Mouse (Mus musculus) embryonic facial prominence, embryonic 11.5 days (tissue): ENCODE results near the gene Igsf21. TPM values are rescaled to one million over a fixed set of nuclear protein-coding genes. Genes with fewer than 3 reads are reported as not detected.

ENCODE experiments used
- ATAC-seq: fragments of 200-750 bp; cut with Nextera tagmentation; replicated peaks from 2 replicates; pipeline ENCODE4 v1.8.0; 2017; ENCODE audit warnings: low read depth; ENCODE audit not compliant: insufficient number of reproducible peaks, low FRiP score, low TSS enrichment
- DNase-seq: peaks from one replicate; pipeline ENCODE4 v3.0.0-alpha.2; 2015; ENCODE audit warnings: low spot score
- H3K27ac ChIP-seq: fragments of 300-500 bp; sonication (generic); replicated peaks from 2 replicates; pipeline ENCODE4 v1.5.1; 2014; ENCODE audit warnings: mild to moderate bottlenecking, low read depth, low read length, control low read depth
- H3K27me3 ChIP-seq: fragments of 300-500 bp; sonication (generic); 2 replicates; pipeline ENCODE4 v1.6.1; 2014; ENCODE audit warnings: mild to moderate bottlenecking, low read length, moderate library complexity, mixed read lengths; ENCODE audit not compliant: control insufficient read depth, insufficient read depth
- H3K36me3 ChIP-seq: fragments of 300-500 bp; sonication (generic); replicated peaks from 2 replicates; pipeline ENCODE4 v1.6.1; 2014; ENCODE audit warnings: low read depth, mild to moderate bottlenecking, low read length, moderate library complexity, mixed read lengths; ENCODE audit not compliant: control insufficient read depth, insufficient read depth
- H3K4me1 ChIP-seq: fragments of 300-500 bp; sonication (generic); 2 replicates; pipeline ENCODE4 v1.6.1; 2014; ENCODE audit warnings: low read length, mixed read lengths; ENCODE audit not compliant: control insufficient read depth, insufficient read depth
- H3K4me2 ChIP-seq: fragments of 300-500 bp; sonication (generic); 2 replicates; pipeline ENCODE4 v1.6.1; 2014; ENCODE audit warnings: low read depth, mild to moderate bottlenecking, control low read depth, low read length, moderate library complexity
- H3K4me3 ChIP-seq: fragments of 300-500 bp; sonication (generic); 2 replicates; pipeline ENCODE4 v1.5.1; 2014; ENCODE audit warnings: low read depth, low read length, control low read depth
- H3K9ac ChIP-seq: fragments of 300-500 bp; sonication (generic); replicated peaks from 2 replicates; pipeline ENCODE4 v1.6.1; 2014; ENCODE audit warnings: mild to moderate bottlenecking, control low read depth, low read length
- H3K9me3 ChIP-seq: fragments of 300-500 bp; sonication (generic); replicated peaks from 2 replicates; pipeline ENCODE4 v1.6.1; 2016; ENCODE audit warnings: mild to moderate bottlenecking, low read length, inconsistent platforms, mixed read lengths; ENCODE audit not compliant: control insufficient read depth
- WGBS: fragments of 180-500 bp; shearing (Covaris S2); extraction: QIAGEN DNeasy Blood & Tissue Kit; methylation state at CpG from one replicate; pipeline ENCODE4 v1.1.7; 2014; 5-methylcytosine and 5-hydroxymethylcytosine counted together
- polyA plus RNA-seq: library from polyadenylated mRNA; unstranded; fragments of >200 nt; fragmentation: Nextera tagmentation; extraction: Ambion mirVana; gene quantifications from 2 replicates; pipeline ENCODE4 v1.2.1, GENCODE M21; 2014

Gene Igsf21
- polyA plus RNA-seq, 1 experiment from 2014 or later = 0.95 TPM

DNA sequence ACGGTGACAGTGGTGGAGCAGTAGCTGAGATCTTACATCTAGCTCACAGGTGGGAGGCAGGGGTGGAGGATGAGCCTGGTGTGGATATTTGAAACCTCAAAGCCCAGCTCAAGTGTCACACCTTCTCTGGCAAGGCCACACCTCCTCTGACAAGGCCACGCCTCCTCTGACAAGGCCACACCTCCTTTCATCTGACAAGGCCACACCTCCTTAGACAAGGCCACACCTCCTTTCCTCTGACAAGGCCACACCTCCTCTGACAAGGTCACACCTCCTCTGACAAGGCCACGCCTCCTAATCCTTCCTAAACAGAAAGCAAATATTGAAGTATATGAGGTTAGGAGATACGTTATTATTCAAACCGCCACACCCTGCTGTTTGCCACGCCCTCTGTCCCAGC, 69.5 kb downstream of the Igsf21 start:
- Histone ChIP-seq H3K4me3 (no peak overlapping the region), H3K27me3 (no peaks in the 10 kb centered on the region), H3K4me1 (no peaks in the 10 kb centered on the region), H3K9me3 (no peaks in the 10 kb centered on the region), H3K9ac (no peak overlapping the region), H3K4me2 (no peak overlapping the region), H3K36me3 (no peaks in the 10 kb centered on the region), H3K27ac (no peak overlapping the region)
- DNase-seq (no peak), ATAC-seq (no peak)
- 91% methylated on average over 6 of the region's 6 CpGs for WGBS

DNA sequence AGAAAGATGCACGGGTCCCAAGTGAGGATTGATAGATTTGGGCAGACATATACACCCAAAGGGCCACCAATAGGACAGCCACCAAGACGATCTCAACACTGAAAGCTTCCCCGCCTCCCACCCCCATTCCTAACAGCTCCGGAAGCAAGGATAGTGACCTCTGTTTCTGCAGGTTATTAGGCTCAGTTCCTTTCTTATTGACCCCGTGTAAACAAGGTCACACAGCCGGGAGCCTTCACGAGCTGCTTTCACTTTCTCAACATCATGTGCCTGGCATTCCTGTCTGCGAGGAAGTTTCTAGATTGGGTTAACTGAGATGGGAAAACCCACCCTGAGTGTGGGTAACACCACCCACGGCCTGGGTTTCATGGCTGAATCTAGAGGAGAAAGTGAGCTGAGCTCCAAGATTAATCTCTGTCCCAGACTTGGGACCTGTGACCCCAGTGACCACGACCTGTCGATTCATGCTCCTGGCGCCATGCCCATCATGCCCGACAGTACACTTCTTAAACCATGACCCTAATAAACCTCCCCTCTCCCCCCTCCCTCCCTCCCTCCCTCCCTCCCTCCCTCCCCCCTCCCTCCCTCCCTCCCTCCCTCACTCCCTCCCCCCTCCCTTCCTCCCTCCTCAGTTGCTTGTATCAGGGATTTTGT, 72.7 kb downstream of the Igsf21 start:
- Histone ChIP-seq H3K36me3 (no peaks in the 10 kb centered on the region), H3K4me3 (no peak overlapping the region), H3K9ac (no peak overlapping the region), H3K27ac (no peak overlapping the region), H3K9me3 (no peaks in the 10 kb centered on the region), H3K4me2 (no peak overlapping the region), H3K27me3 (no peaks in the 10 kb centered on the region), H3K4me1 (no peaks in the 10 kb centered on the region)
- DNase-seq (no peak), ATAC-seq (no peak)
- 27% methylated on average over 13 of the region's 13 CpGs for WGBS

DNA sequence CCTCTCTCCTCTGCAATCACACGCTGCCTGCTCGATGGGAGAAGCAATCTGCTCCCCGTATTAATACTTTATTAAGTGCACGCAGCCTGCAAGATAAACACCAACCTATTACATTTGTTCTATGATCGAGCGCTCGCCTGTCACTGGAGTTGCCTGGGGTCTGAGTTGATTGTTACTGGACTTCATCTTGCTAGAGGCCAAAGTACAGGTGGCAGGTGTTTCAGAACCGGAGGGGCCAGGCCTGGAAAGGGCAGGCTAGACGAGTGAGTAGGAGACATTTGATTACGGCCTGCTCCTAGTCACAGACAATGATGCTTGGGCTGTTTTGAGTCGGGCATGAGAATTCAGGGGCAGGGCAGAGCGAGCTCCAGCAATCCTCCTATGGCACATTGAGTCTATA, 73.5 kb downstream of the Igsf21 start:
- H3K9ac ChIP-seq = no peak overlapping the region
- no peaks in the 10 kb centered on the region for H3K9me3 ChIP-seq
- ATAC-seq (no peak), DNase-seq (no peak)
- 63% methylated on average over 12 of the region's 12 CpGs for WGBS
- H3K4me2 ChIP-seq = no peak overlapping the region
- no peaks in the 10 kb centered on the region for H3K27me3 ChIP-seq
- H3K4me3 ChIP-seq = no peak overlapping the region
- H3K27ac ChIP-seq = no peak overlapping the region
- H3K4me1 ChIP-seq = no peaks in the 10 kb centered on the region
- H3K36me3 ChIP-seq = no peaks in the 10 kb centered on the region

DNA sequence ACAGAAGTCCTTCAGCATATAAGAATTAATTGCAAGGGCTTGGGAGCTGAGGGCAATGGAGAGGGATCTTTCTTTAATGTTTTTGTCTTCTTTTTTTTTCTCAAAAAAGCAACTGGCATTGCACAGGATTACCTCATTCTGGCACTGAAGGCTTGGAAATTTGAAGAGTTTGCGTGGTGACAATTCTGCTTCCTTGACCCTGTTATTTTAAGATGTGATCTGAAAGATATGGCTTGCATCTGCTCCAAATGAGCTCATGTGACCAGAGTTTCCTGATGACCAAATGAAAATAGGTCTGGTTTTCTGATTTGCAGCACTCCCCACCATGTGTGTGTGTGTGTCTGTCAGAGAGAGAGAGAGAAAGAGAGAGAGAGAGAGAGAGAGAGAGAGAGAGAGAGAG, 74.7 kb downstream of the Igsf21 start:
- 65% methylated on average over 1 of the region's 1 CpGs for WGBS
- Histone ChIP-seq H3K9ac (no peak overlapping the region), H3K27ac (no peak overlapping the region), H3K27me3 (no peaks in the 10 kb centered on the region), H3K4me3 (no peak overlapping the region), H3K36me3 (no peaks in the 10 kb centered on the region), H3K9me3 (no peaks in the 10 kb centered on the region), H3K4me2 (no peak overlapping the region), H3K4me1 (no peaks in the 10 kb centered on the region)
- ATAC-seq (no peak), DNase-seq (no peak)

DNA sequence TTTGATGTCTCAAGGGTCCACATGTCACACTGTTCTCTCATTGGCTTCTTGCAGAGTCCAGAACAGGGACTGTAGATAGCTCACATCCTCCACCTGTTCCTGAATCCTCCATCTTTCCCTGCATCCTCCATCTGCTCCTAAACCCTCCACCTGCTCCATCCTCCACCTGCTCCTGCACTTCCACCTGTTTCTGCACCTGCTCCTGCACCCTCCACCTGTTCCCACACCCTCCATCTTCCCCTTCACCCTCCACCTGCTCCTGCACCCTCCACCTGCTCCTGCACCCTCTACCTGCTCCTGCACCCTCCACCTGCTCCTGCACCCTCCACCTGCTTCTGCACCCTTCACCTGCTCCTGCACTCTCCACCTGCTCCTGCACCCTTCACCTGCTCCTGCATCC, 75.4 kb downstream of the Igsf21 start:
- H3K9ac ChIP-seq = no peak overlapping the region
- no peak for DNase-seq
- no peak overlapping the region for H3K4me2 ChIP-seq
- no peaks in the 10 kb centered on the region for H3K36me3 ChIP-seq
- no peak for ATAC-seq
- H3K4me1 ChIP-seq = no peaks in the 10 kb centered on the region
- H3K4me3 ChIP-seq = no peak overlapping the region
- H3K27me3 ChIP-seq = no peaks in the 10 kb centered on the region
- H3K9me3 ChIP-seq = no peaks in the 10 kb centered on the region
- H3K27ac ChIP-seq = no peak overlapping the region

DNA sequence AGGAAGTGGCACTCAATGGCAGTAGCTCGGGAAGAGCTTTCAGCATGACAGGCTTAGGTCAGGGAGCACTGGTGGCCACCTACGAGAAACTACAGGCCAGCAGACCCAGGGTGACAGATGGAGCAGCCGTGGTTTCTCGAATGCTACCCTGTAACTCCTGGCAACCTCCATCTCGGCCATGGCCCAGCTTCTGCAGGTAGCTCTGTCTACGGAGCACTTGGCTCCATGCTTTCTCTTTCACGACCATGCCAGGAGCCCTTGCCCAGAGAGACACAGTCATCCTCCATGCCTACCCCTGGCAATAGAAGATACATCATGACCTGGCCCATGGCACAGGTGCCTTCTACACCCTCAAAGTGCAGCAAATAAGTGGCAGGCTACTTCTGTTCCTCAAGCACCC, 80.7 kb downstream of the Igsf21 start:
- 88% methylated on average over 7 of the region's 7 CpGs for WGBS
- Histone ChIP-seq H3K27me3 (no peaks in the 10 kb centered on the region), H3K4me2 (no peak overlapping the region), H3K9me3 (no peaks in the 10 kb centered on the region), H3K36me3 (no peaks in the 10 kb centered on the region), H3K9ac (no peak overlapping the region), H3K4me3 (no peak overlapping the region), H3K4me1 (no peaks in the 10 kb centered on the region), H3K27ac (no peak overlapping the region)
- no peak for ATAC-seq
- no peak for DNase-seq

DNA sequence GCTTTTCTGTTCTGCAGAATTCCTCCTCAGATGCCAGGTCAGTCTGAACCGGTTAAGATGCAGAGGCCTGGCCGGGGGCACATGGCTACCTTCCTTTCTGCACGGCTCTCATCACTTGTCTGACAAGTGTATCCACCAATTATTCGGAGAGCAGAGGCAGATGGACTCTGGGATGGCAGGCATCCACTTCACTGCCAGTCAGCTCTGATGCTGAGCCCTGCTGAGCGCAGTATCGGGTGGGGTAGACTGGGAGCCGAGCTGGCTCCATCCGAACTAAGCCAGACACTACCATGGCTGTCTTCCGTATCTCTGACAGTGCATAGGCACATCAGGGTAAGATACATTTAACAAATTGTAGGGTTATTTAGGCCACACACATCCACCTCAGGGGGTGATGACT, 81.9 kb downstream of the Igsf21 start:
- no peak overlapping the region for H3K4me3 ChIP-seq
- no peaks in the 10 kb centered on the region for H3K4me1 ChIP-seq
- ATAC-seq (no peak), DNase-seq (no peak)
- H3K27me3 ChIP-seq = no peaks in the 10 kb centered on the region
- WGBS = 89% methylated on average over 9 of the region's 9 CpGs
- H3K27ac ChIP-seq = no peak overlapping the region
- H3K36me3 ChIP-seq = no peaks in the 10 kb centered on the region
- no peak overlapping the region for H3K9ac ChIP-seq
- no peaks in the 10 kb centered on the region for H3K9me3 ChIP-seq
- no peak overlapping the region for H3K4me2 ChIP-seq

DNA sequence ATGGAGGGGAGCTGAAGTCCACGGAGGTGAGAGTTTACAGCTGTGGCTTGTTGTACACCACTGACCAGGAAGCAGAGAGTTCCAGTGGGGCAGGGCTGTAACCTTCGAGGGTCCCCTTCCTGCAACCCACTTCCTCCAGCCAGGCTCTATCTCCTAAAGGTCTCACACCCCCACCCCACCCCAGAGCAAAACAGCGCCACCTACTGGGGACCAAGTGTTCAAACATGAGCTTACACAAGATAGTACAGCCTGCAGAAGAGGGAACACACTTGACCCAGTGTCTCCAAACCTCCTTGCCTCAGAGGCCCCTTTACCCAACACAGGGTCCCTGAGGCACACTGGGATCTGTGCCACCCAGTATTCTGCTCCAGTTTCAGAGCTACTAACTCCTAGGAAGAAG, 87.0 kb downstream of the Igsf21 start:
- H3K27me3 ChIP-seq = no peaks in the 10 kb centered on the region
- WGBS = 36% methylated on average over 3 of the region's 3 CpGs
- no peaks in the 10 kb centered on the region for H3K4me1 ChIP-seq
- H3K9ac ChIP-seq = no peak overlapping the region
- no peaks in the 10 kb centered on the region for H3K9me3 ChIP-seq
- H3K27ac ChIP-seq = no peak overlapping the region
- 0 out of 2 replicates have a peak, but pooled peaks have one; percentile 34 for ATAC-seq
- H3K4me2 ChIP-seq = no peak overlapping the region
- H3K4me3 ChIP-seq = no peak overlapping the region
- H3K36me3 ChIP-seq = no peaks in the 10 kb centered on the region
- DNase-seq = no peak
